Mouse (Mus musculus) olfactory bulb, adult 2 months (tissue): Measurements from ENCODE around the gene Rhob.

Experiments
- CTCF ChIP-seq: fragments of 200-500 bp; IDR thresholded peaks from 2 replicates; pipeline ENCODE4 v1.5.1; 2012; ENCODE audit warnings: low read depth, mild to moderate bottlenecking, low read length, moderate library complexity; ENCODE audit not compliant: insufficient read depth
- POLR2A ChIP-seq: fragments of 200-500 bp; IDR thresholded peaks from 2 replicates; pipeline ENCODE4 v1.6.1; 2012; ENCODE audit warnings: mild to moderate bottlenecking, low read depth, low read length, moderate library complexity; ENCODE audit not compliant: insufficient read depth

DNA sequence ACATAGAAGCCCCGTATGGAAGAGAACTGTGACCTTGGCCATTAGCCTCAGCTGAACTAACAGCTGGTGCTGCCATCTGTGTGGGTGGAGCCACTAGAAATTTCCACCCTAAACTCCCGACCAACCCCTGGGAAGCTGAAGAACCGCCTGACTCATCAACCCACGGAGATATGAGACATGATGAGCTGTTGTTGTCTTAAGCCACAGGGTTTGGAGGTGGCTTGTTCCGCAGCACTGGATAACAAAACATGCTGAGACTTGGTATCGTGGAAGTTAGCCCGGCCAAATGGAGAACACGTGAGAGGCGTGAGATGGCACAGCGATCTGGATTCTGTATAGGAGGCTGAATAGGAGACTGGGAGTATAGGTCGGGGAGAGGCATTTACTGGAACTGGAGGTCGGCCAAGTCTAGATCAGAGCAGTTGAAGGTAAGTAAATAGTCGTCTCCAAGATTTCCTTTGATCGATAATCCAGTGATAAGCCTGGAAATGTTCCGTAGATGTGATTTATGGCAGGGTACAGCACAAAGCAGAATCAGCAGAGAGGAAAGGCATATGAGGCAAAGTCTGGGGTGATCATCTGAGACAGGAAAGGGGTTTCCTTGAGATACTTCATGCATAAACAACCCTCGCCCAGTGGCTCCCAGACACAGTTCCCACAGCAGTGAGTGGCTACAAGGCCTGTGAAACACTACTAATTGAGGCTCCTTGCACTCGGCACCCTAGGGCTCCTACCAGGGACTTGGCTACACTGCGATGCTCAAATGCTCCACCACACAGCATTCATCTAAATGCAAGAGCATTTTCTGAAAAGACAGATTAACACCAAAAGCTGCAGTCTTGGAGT lies 11.5 kb upstream of the Rhob start:
- TF ChIP-seq POLR2A (no peak), CTCF (no peak)
